Mouse (Mus musculus) ES-E14 (cell line): ENCODE measurements around the gene Nxph2. TPM values are rescaled to one million over a fixed set of nuclear protein-coding genes. Genes with fewer than 3 reads are reported as not detected.
A peak's percentile ranks its signal among the peaks of the same experiment; 100 is the strongest.
"Not testable (repeated sequence)": the region's sequence is repeated elsewhere in the genome, so short reads cannot be mapped to it uniquely, and the experiment has no call there.

Source experiments
- DNase-seq: peaks from one replicate; pipeline ENCODE4 v3.0.0-alpha.2; 2013; ENCODE audit warnings: low read depth, low spot score
- H3K27ac ChIP-seq: 2 replicates; pipeline ENCODE4 v1.5.1; 2012; ENCODE audit warnings: low read depth, mild to moderate bottlenecking, low read length, moderate library complexity, mixed read lengths; ENCODE audit not compliant: poor library complexity, insufficient read depth, severe bottlenecking
- H3K36me3 ChIP-seq: 2 replicates; pipeline ENCODE4 v1.6.1; 2012; ENCODE audit warnings: mild to moderate bottlenecking, low read length, moderate library complexity, mixed read lengths; ENCODE audit not compliant: control insufficient read depth, poor library complexity, insufficient read depth, severe bottlenecking
- H3K4me1 ChIP-seq, 2 experiments: fragments of 150-350 bp in 1 of 2; sonication (generic) in 1 of 2; 2 replicates each; pipeline ENCODE4 v1.6.1; 2012; ENCODE audit warnings: low read length in 2 of 2, mild to moderate bottlenecking in 1 of 2, mixed read lengths in 1 of 2; ENCODE audit not compliant: control insufficient read depth in 2 of 2, insufficient read depth in 2 of 2, poor library complexity in 1 of 2
- H3K4me3 ChIP-seq, 2 experiments: fragments of 150-350 bp in 1 of 2; sonication (generic) in 1 of 2; 2 replicates each; pipeline ENCODE4 v1.5.1; 2012; ENCODE audit warnings: low read length in 2 of 2, low read depth in 1 of 2, mild to moderate bottlenecking in 1 of 2, mixed read lengths in 1 of 2; ENCODE audit not compliant: insufficient read depth in 1 of 2, poor library complexity in 1 of 2, severe bottlenecking in 1 of 2
- H3K9ac ChIP-seq: 2 replicates; pipeline ENCODE4 v1.6.1; 2012; ENCODE audit warnings: low read depth, mild to moderate bottlenecking, low read length, mixed read lengths; ENCODE audit not compliant: poor library complexity, insufficient read depth, severe bottlenecking
- H3K9me3 ChIP-seq: fragments of 150-350 bp; sonication (generic); 2 replicates; pipeline ENCODE4 v1.6.1; 2012; ENCODE audit warnings: low read depth, mild to moderate bottlenecking, low read length; ENCODE audit not compliant: control insufficient read depth, insufficient read depth
- HCFC1 ChIP-seq: IDR thresholded peaks from 2 replicates; pipeline ENCODE4 v1.6.1; 2012; ENCODE audit warnings: low read length, inconsistent platforms, borderline replicate concordance; ENCODE audit not compliant: insufficient read depth
- ZC3H11A ChIP-seq: IDR thresholded peaks from 2 replicates; pipeline ENCODE4 v1.6.1; 2012; ENCODE audit warnings: low read depth, mild to moderate bottlenecking, inconsistent platforms, low read length, borderline replicate concordance
- in situ Hi-C, 2 experiments: fragments of 600-800 bp; cut with MboI; formaldehyde crosslinking; loops; one replicate each; pipeline ENCODE4 v1.15.1; 2025; ENCODE audit warnings: low sequenced_read_pairs in 2 of 2, inconsistent platforms in 1 of 2; ENCODE audit not compliant: unreplicated experiment in 2 of 2
- total RNA-seq: library from RNA; depleted of rRNA; stranded (reverse); fragments of 300-350 nt; gene quantifications from 2 replicates; pipeline ENCODE4 v1.2.3, GENCODE M21; 2012; rRNA removed

The Nxph2 gene
- total RNA-seq = not detected in 2 replicates

GRCm38 (mm10) chr2:23320746-23321585, at the start of gene Nxph2:
Gene Nxph2 (plus strand): TSS chr2:23321246.
- in situ Hi-C loops = no loop called here
- no peak for TF ChIP-seq ZC3H11A
- DNase-seq = peak; percentile 40
- no peak within 1 kb of the TSS for H3K27ac ChIP-seq
- peaks cover 0 to 3% of the 10 kb centered on the region in 2 experiments; a peak in 1 of 4 replicates for H3K4me1 ChIP-seq
- no peaks in the 10 kb centered on the region for H3K36me3 ChIP-seq
- H3K4me3 ChIP-seq = peak within 1 kb of the TSS; percentile 56 to 72
- H3K9ac ChIP-seq = peak within 1 kb of the TSS; percentile 22; the same call in 1 of the 2 replicates
- no peaks in the 10 kb centered on the region for H3K9me3 ChIP-seq

GRCm38 (mm10) chr2:23290991-23291390, 30.1 kb upstream of the Nxph2 start:
- H3K4me3 ChIP-seq, H3K27ac ChIP-seq, H3K9me3 ChIP-seq, H3K36me3 ChIP-seq, H3K4me1 ChIP-seq, in situ Hi-C loops, H3K9ac ChIP-seq: not testable (repeated sequence)
- peak; percentile 30 for DNase-seq

GRCm38 (mm10) chr2:23314869-23315268, 6.2 kb upstream of the Nxph2 start:
- no peak for DNase-seq
- in situ Hi-C loops = no loop called here
- TF ChIP-seq ZC3H11A (peak; percentile 40; the same call in 1 of the 2 replicates), HCFC1 (no peak)

More at GRCm38 (mm10) chr2:23314869-23315268, 6.2 kb upstream of the Nxph2 start:
- no peaks in the 10 kb centered on the region for H3K36me3 ChIP-seq
- H3K4me3 ChIP-seq = no peak overlapping the region
- H3K4me1 ChIP-seq = no peaks in the 10 kb centered on the region
- no peaks in the 10 kb centered on the region for H3K9me3 ChIP-seq
- no peak overlapping the region for H3K27ac ChIP-seq
- H3K9ac ChIP-seq = no peak overlapping the region

Other genes starting within 250 kb of the Nxph2 start
- 30.7 and 30.9 TPM in 2 replicates for gene Mastl, start 165.2 kb upstream of the Nxph2 start, total RNA-seq
- gene Yme1l1, start 164.9 kb upstream of the Nxph2 start, total RNA-seq = 158 and 160 TPM in 2 replicates
- gene 4931423N10Rik, start 113.8 kb upstream of the Nxph2 start, total RNA-seq = 0.26 TPM in 1 of 2 replicates, not detected in the other